Mouse (Mus musculus) C2C12 (cell line): ENCODE data around the gene Snrnp35. TPM values are rescaled to one million over a fixed set of nuclear protein-coding genes. Genes with fewer than 3 reads are reported as not detected.

ENCODE experiments used
- H3K27me3 ChIP-seq: one replicate; pipeline ENCODE4 v1.6.1; 2011; ENCODE audit not compliant: control insufficient read depth, insufficient read depth, insufficient read length
- H3K36me3 ChIP-seq: one replicate; pipeline ENCODE4 v1.6.1; 2011; ENCODE audit not compliant: control insufficient read depth, insufficient read depth
- H3K4me3 ChIP-seq: one replicate; pipeline ENCODE4 v1.5.1; 2011; ENCODE audit warnings: mild to moderate bottlenecking, control low read depth; ENCODE audit not compliant: poor library complexity, insufficient read depth, severe bottlenecking
- H3K79me2 ChIP-seq: one replicate; pipeline ENCODE4 v1.6.1; 2011; ENCODE audit not compliant: control insufficient read depth, insufficient read depth
- H3K79me3 ChIP-seq: one replicate; pipeline ENCODE4 v1.6.1; 2011; ENCODE audit warnings: low read depth, control low read depth
- H3ac ChIP-seq: one replicate; pipeline ENCODE3; 2011; ENCODE audit warnings: low read depth; ENCODE audit not compliant: control insufficient read depth, insufficient read length
- CEBPB ChIP-seq: IDR thresholded peaks from one replicate; pipeline ENCODE4 v1.6.1; 2011; ENCODE audit warnings: low read depth, mild to moderate bottlenecking, control low read depth, moderate library complexity
- CTCF ChIP-seq: IDR thresholded peaks from one replicate; pipeline ENCODE4 v1.5.1; 2011; ENCODE audit not compliant: control insufficient read depth, insufficient read depth, insufficient read length
- FOSL1 ChIP-seq: IDR thresholded peaks from one replicate; pipeline ENCODE4 v1.8.0; 2011; ENCODE audit warnings: mild to moderate bottlenecking, low read length; ENCODE audit not compliant: poor library complexity, insufficient read depth, severe bottlenecking
- MAX ChIP-seq: IDR thresholded peaks from one replicate; pipeline ENCODE4 v1.6.1; 2011; ENCODE audit warnings: mild to moderate bottlenecking, control low read depth
- MYOD1 ChIP-seq: IDR thresholded peaks from one replicate; pipeline ENCODE4 v1.6.1; 2011; ENCODE audit warnings: low read depth; ENCODE audit not compliant: control insufficient read depth, insufficient read length
- MYOG ChIP-seq: IDR thresholded peaks from one replicate; pipeline ENCODE4 v1.6.1; 2011; ENCODE audit not compliant: control insufficient read depth, insufficient read length; ENCODE audit errors: extremely low read depth
- USF1 ChIP-seq: IDR thresholded peaks from one replicate; pipeline ENCODE4 v1.6.1; 2011; ENCODE audit warnings: low read depth, mild to moderate bottlenecking, control low read depth, moderate library complexity
- polyA plus RNA-seq: library from polyadenylated mRNA; unstranded; fragments of >200 nt; fragmentation: generic; extraction: Trizol; gene quantifications from one replicate; pipeline ENCODE4 v1.2.1, GENCODE M21; 2012; ENCODE audit warnings: missing spikeins

Gene Snrnp35
- polyA plus RNA-seq, 1 experiment: 23.8 TPM

DNA sequence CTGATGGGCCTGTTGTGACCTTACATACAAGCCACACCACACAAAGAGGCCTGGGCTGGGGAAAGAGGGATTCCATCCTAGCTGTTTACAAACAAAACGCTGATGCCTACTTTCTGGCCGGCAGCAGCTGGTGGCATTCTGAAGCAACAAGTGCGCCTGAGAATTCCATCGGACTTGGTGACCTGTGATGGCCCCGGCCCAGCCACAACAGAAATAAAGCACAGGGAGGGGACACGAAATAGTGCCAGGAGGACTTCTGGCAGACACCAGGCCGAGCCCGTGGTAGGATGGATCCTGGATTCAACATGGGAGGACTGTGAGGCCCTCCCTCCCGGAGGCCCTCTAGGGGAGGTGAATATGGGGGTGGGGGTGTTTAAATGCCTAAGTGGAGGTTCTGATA is 45.9 kb downstream of the Snrnp35 start:
- no peak overlapping the region for H3K4me3 ChIP-seq

DNA sequence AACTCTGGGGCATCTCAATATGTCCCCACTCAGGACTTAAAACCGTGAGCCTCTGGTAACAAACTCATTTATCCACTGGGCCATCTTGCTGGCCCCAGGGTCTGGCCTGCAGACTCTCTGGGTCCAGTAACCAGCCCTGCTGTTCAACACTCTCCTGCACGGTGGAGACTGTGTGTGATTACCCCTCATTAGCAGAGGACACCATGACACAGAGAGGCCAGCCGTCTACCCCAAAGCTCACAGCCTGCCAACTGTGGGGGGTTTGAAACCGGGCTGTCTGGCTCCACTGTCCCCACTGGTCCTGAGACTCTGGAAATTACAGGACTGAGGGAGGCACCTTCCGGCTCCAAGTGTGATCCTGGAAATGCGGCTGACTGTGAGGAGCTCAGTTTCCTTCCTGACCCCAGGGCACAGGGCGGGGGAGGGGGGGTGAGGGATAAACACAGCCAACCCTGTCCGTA is 46.3 kb downstream of the Snrnp35 start:
- Histone ChIP-seq H3K27me3 (no peaks in the 10 kb centered on the region), H3K36me3 (no peaks in the 10 kb centered on the region), H3K4me3 (no peak overlapping the region), H3ac (no peak overlapping the region), H3K79me3 (peaks cover 2% of the 10 kb centered on the region), H3K79me2 (no peaks in the 10 kb centered on the region)
- no peak for TF ChIP-seq MAX
- no peak for TF ChIP-seq FOSL1
- TF ChIP-seq CTCF: no peak
- TF ChIP-seq USF1: no peak
- TF ChIP-seq MYOG: no peak
- no peak for TF ChIP-seq CEBPB
- TF ChIP-seq MYOD1: no peak

More for the DNA sequence above, 45.9 kb downstream of the Snrnp35 start:
- Histone ChIP-seq H3K79me3 (peaks cover 2% of the 10 kb centered on the region), H3ac (no peak overlapping the region), H3K27me3 (no peaks in the 10 kb centered on the region), H3K36me3 (no peaks in the 10 kb centered on the region), H3K79me2 (no peaks in the 10 kb centered on the region)
- TF ChIP-seq FOSL1 (no peak), MYOG (no peak), CTCF (no peak), MAX (no peak), USF1 (no peak), CEBPB (no peak)

DNA sequence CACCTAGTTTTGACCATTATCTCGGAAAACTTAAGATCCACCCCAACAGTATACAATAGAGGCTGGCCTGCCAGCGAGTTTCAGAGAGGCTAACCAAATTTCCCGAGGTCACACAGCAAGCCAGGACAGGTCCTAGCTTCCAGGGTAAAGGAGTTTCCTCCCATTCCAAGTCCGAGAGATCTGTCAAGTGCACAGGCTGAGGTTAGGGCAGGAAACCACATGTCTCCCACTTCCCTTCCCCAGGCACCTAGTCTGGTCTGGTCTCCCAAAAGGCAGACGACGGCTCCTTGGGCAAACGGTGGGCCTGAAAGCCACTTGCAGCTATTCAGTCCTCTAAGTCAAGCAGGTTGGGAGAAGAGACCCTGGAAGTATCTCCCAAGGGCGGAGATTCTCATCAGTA is 46.8 kb downstream of the Snrnp35 start:
- Histone ChIP-seq H3K4me3 (no peak overlapping the region), H3K36me3 (no peaks in the 10 kb centered on the region), H3ac (no peak overlapping the region), H3K79me2 (no peaks in the 10 kb centered on the region), H3K27me3 (no peaks in the 10 kb centered on the region), H3K79me3 (peaks cover 2% of the 10 kb centered on the region)
- no peak for TF ChIP-seq CEBPB
- TF ChIP-seq MYOG: no peak
- TF ChIP-seq CTCF: no peak
- no peak for TF ChIP-seq FOSL1
- TF ChIP-seq MYOD1: no peak
- no peak for TF ChIP-seq MAX
- no peak for TF ChIP-seq USF1

GRCm38 (mm10) chr5:124530655-124531582 is 48.0 kb downstream of the Snrnp35 start, which contains the start of gene Rilpl1:
TSS of gene Rilpl1 (minus strand) at chr5:124531391.
- no peak for TF ChIP-seq MYOD1
- TF ChIP-seq CTCF: no peak
- Histone ChIP-seq H3K27me3 (no peaks in the 10 kb centered on the region), H3ac (peak within 1 kb of the TSS; percentile 56)

DNA sequence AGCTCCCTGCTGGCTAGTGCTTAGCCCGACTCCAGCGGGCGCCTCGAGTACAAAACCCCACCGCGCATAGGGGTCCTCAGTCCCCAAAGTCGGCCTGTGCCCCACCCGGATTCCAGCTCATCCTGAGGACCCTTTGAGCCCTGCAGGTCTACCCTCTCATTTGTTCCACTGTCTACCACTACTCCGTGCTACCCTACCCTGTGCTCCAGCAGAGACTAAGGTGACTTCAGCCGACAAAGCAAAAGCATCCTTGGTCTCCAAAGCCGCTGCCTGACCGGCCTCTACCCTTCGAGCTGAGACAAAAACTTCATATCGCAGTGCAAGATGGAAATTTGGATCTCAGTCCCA is 48.6 kb downstream of the Snrnp35 start:
- H3ac ChIP-seq: peak overlapping the region; percentile 56
- peaks cover 2% of the 10 kb centered on the region for H3K79me3 ChIP-seq
- no peaks in the 10 kb centered on the region for H3K79me2 ChIP-seq
- peak overlapping the region; percentile 49 for H3K4me3 ChIP-seq
- TF ChIP-seq USF1 (no peak), MYOG (no peak), FOSL1 (no peak), MYOD1 (no peak), MAX (no peak), CTCF (no peak), CEBPB (no peak)
- H3K36me3 ChIP-seq: no peaks in the 10 kb centered on the region
- H3K27me3 ChIP-seq: no peaks in the 10 kb centered on the region

More at GRCm38 (mm10) chr5:124530655-124531582, 48.0 kb downstream of the Snrnp35 start, which contains the start of gene Rilpl1:
- H3K79me3 ChIP-seq: peaks cover 2% of the 10 kb centered on the region
- no peaks in the 10 kb centered on the region for H3K36me3 ChIP-seq
- peak within 1 kb of the TSS; percentile 49 for H3K4me3 ChIP-seq
- H3K79me2 ChIP-seq: no peaks in the 10 kb centered on the region

DNA sequence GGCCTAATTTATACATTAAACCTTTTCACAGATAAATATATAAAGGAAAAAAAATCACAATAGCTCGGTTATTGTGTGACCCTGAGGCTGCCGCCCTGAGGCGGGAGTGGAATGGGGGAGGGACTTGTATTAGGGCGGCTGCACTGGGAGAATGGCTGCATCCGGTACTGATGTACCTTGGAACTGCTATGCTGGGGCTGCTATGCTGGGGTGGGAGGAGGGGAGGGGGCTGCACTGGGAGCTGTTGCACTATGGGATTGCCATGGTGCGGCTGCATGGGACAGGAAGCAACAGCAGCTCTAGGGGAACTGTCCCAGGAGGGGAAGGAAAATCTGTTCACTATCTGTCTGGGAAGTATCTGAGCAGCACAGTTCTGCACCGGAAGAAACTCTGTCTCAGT is 49.5 kb downstream of the Snrnp35 start:
- Histone ChIP-seq H3K79me3 (peaks cover 2% of the 10 kb centered on the region), H3K4me3 (no peak overlapping the region), H3ac (no peak overlapping the region)

More for the DNA sequence above, 49.5 kb downstream of the Snrnp35 start:
- no peak for TF ChIP-seq CEBPB
- TF ChIP-seq CTCF: no peak
- TF ChIP-seq MYOD1: no peak
- TF ChIP-seq MYOG: no peak
- no peak for TF ChIP-seq USF1
- no peak for TF ChIP-seq MAX
- no peak for TF ChIP-seq FOSL1
- Histone ChIP-seq H3K79me2 (no peaks in the 10 kb centered on the region), H3K27me3 (no peaks in the 10 kb centered on the region), H3K36me3 (no peaks in the 10 kb centered on the region)
